Mouse (Mus musculus): ENCODE data around the gene Rps6ka5. TPM values are rescaled to one million over a fixed set of nuclear protein-coding genes. Genes with fewer than 3 reads are reported as not detected.

The Rps6ka5 gene
- polyA plus RNA-seq, 1 experiment from 2014 or later, result 5.8 TPM

GRCm38 (mm10) chr12:100724606-100725457 lies 2.0 kb downstream of the Rps6ka5 start:
- peak; percentile 99 for ATAC-seq (ENCODE audit: insufficient number of reproducible peaks, insufficient read depth, low FRiP score, low read depth)
- Histone ChIP-seq H3K4me3 (ENCODE audit: control insufficient read depth in 1 of 2, insufficient read depth in 1 of 2, low read depth in 1 of 2, low read length in 2 of 2) (peak overlapping the region; percentile 54 to 95), H3K4me2 (ENCODE audit: low read length) (peak overlapping the region; percentile 75), H3K9ac (ENCODE audit: low read length) (peak overlapping the region; percentile 67), H3K27ac (replicated peaks in 1 of 2; ENCODE audit: control insufficient read depth in 1 of 2, insufficient read depth in 1 of 2, low read depth in 2 of 2, low read length in 2 of 2) (peak overlapping the region; percentile 90 to 99), H3K27me3 (ENCODE audit: control insufficient read depth, insufficient read depth, low read length) (no peaks in the 10 kb centered on the region), H3K9me3 (ENCODE audit: control insufficient read depth, low read length) (no peaks in the 10 kb centered on the region), H3K36me3 (ENCODE audit: control insufficient read depth, insufficient read depth, low read length) (no peaks in the 10 kb centered on the region), H3K4me1 (ENCODE audit: control insufficient read depth in 2 of 2, insufficient read depth in 2 of 2, low read length in 2 of 2) (peaks cover 0 to 10% of the 10 kb centered on the region in 2 experiments; a peak in 3 of 4 replicates)
- under 1% methylated on average over 82 of the region's 85 CpGs for WGBS

- Histone ChIP-seq H3K36me3 (ENCODE audit: control insufficient read depth, insufficient read depth, low read length) (no peaks in the 10 kb centered on the region), H3K9ac (ENCODE audit: low read length) (peak overlapping the region; percentile 67), H3K4me1 (ENCODE audit: control insufficient read depth in 2 of 2, insufficient read depth in 2 of 2, low read length in 2 of 2) (peaks cover 0 to 10% of the 10 kb centered on the region in 2 experiments; a peak in 3 of 4 replicates), H3K27me3 (ENCODE audit: control insufficient read depth, insufficient read depth, low read length) (no peaks in the 10 kb centered on the region), H3K4me2 (ENCODE audit: low read length) (peak overlapping the region; percentile 75), H3K9me3 (ENCODE audit: control insufficient read depth, low read length) (no peaks in the 10 kb centered on the region), H3K27ac (replicated peaks in 1 of 2; ENCODE audit: control insufficient read depth in 1 of 2, insufficient read depth in 1 of 2, low read depth in 2 of 2, low read length in 2 of 2) (peak overlapping the region; percentile 17 to 90; a peak in 3 of 4 replicates), H3K4me3 (ENCODE audit: control insufficient read depth in 1 of 2, insufficient read depth in 1 of 2, low read depth in 1 of 2, low read length in 2 of 2) (peak overlapping the region; percentile 54 to 95)
- no peak for ATAC-seq (ENCODE audit: insufficient number of reproducible peaks, insufficient read depth, low FRiP score, low read depth)
- WGBS, result 0% methylated on average over 8 of the region's 8 CpGs
Measured at GRCm38 (mm10) chr12:100724182-100724581, 2.6 kb downstream of the Rps6ka5 start.

- no peak for ATAC-seq (ENCODE audit: insufficient number of reproducible peaks, insufficient read depth, low FRiP score, low read depth)
- Histone ChIP-seq H3K9me3 (ENCODE audit: control insufficient read depth, low read length) (no peaks in the 10 kb centered on the region), H3K27ac (replicated peaks in 1 of 2; ENCODE audit: control insufficient read depth in 1 of 2, insufficient read depth in 1 of 2, low read depth in 2 of 2, low read length in 2 of 2) (no peak overlapping the region), H3K4me3 (ENCODE audit: control insufficient read depth in 1 of 2, insufficient read depth in 1 of 2, low read depth in 1 of 2, low read length in 2 of 2) (no peak overlapping the region), H3K4me2 (ENCODE audit: low read length) (no peak overlapping the region), H3K36me3 (ENCODE audit: control insufficient read depth, insufficient read depth, low read length) (no peaks in the 10 kb centered on the region), H3K9ac (ENCODE audit: low read length) (no peak overlapping the region), H3K27me3 (ENCODE audit: control insufficient read depth, insufficient read depth, low read length) (no peaks in the 10 kb centered on the region), H3K4me1 (ENCODE audit: control insufficient read depth in 2 of 2, insufficient read depth in 2 of 2, low read length in 2 of 2) (peaks cover 2 to 22% of the 10 kb centered on the region in 2 experiments; a peak in 3 of 4 replicates)
- WGBS, result 63% methylated on average over 3 of the region's 3 CpGs
Measured at GRCm38 (mm10) chr12:100720801-100721200, 6.0 kb downstream of the Rps6ka5 start.

GRCm38 (mm10) chr12:100717446-100717845 lies 9.3 kb downstream of the Rps6ka5 start:
- H3K36me3 ChIP-seq (ENCODE audit: control insufficient read depth, insufficient read depth, low read length), result no peaks in the 10 kb centered on the region
- peaks cover 2 to 12% of the 10 kb centered on the region in 2 experiments; a peak in 2 of 4 replicates for H3K4me1 ChIP-seq (ENCODE audit: control insufficient read depth in 2 of 2, insufficient read depth in 2 of 2, low read length in 2 of 2)
- H3K27me3 ChIP-seq (ENCODE audit: control insufficient read depth, insufficient read depth, low read length), result no peaks in the 10 kb centered on the region
- H3K4me2 ChIP-seq (ENCODE audit: low read length), result no peak overlapping the region
- ATAC-seq (ENCODE audit: insufficient number of reproducible peaks, insufficient read depth, low FRiP score, low read depth), result no peak
- H3K9ac ChIP-seq (ENCODE audit: low read length), result no peak overlapping the region
- H3K27ac ChIP-seq (replicated peaks in 1 of 2; ENCODE audit: control insufficient read depth in 1 of 2, insufficient read depth in 1 of 2, low read depth in 2 of 2, low read length in 2 of 2), result no peak overlapping the region
- H3K9me3 ChIP-seq (ENCODE audit: control insufficient read depth, low read length), result no peaks in the 10 kb centered on the region
- H3K4me3 ChIP-seq (ENCODE audit: control insufficient read depth in 1 of 2, insufficient read depth in 1 of 2, low read depth in 1 of 2, low read length in 2 of 2), result no peak overlapping the region

GRCm38 (mm10) chr12:100716969-100717368 lies 9.8 kb downstream of the Rps6ka5 start:
- no peak overlapping the region for H3K27ac ChIP-seq (replicated peaks in 1 of 2; ENCODE audit: control insufficient read depth in 1 of 2, insufficient read depth in 1 of 2, low read depth in 2 of 2, low read length in 2 of 2)
- H3K9me3 ChIP-seq (ENCODE audit: control insufficient read depth, low read length), result no peaks in the 10 kb centered on the region
- H3K36me3 ChIP-seq (ENCODE audit: control insufficient read depth, insufficient read depth, low read length), result no peaks in the 10 kb centered on the region
- no peak overlapping the region for H3K4me2 ChIP-seq (ENCODE audit: low read length)
- ATAC-seq (ENCODE audit: insufficient number of reproducible peaks, insufficient read depth, low FRiP score, low read depth), result no peak
- no peak overlapping the region for H3K4me3 ChIP-seq (ENCODE audit: control insufficient read depth in 1 of 2, insufficient read depth in 1 of 2, low read depth in 1 of 2, low read length in 2 of 2)
- 26% methylated on average over 4 of the region's 4 CpGs for WGBS
- no peaks in the 10 kb centered on the region for H3K27me3 ChIP-seq (ENCODE audit: control insufficient read depth, insufficient read depth, low read length)
- H3K4me1 ChIP-seq (ENCODE audit: control insufficient read depth in 2 of 2, insufficient read depth in 2 of 2, low read length in 2 of 2), result peaks cover 2 to 12% of the 10 kb centered on the region in 2 experiments; a peak in 3 of 4 replicates
- H3K9ac ChIP-seq (ENCODE audit: low read length), result no peak overlapping the region

- Histone ChIP-seq H3K36me3 (ENCODE audit: control insufficient read depth, insufficient read depth, low read length) (no peaks in the 10 kb centered on the region), H3K4me2 (ENCODE audit: low read length) (no peak overlapping the region), H3K4me3 (ENCODE audit: control insufficient read depth in 1 of 2, insufficient read depth in 1 of 2, low read depth in 1 of 2, low read length in 2 of 2) (no peak overlapping the region), H3K9ac (ENCODE audit: low read length) (no peak overlapping the region), H3K4me1 (ENCODE audit: control insufficient read depth in 2 of 2, insufficient read depth in 2 of 2, low read length in 2 of 2) (peaks cover 2 to 20% of the 10 kb centered on the region in 2 experiments; a peak in 3 of 4 replicates), H3K27me3 (ENCODE audit: control insufficient read depth, insufficient read depth, low read length) (no peaks in the 10 kb centered on the region), H3K9me3 (ENCODE audit: control insufficient read depth, low read length) (no peaks in the 10 kb centered on the region), H3K27ac (replicated peaks in 1 of 2; ENCODE audit: control insufficient read depth in 1 of 2, insufficient read depth in 1 of 2, low read depth in 2 of 2, low read length in 2 of 2) (no peak overlapping the region)
- no peak for ATAC-seq (ENCODE audit: insufficient number of reproducible peaks, insufficient read depth, low FRiP score, low read depth)
- WGBS, result 53% methylated on average over 5 of the region's 5 CpGs
Measured at GRCm38 (mm10) chr12:100711819-100712218, 15.0 kb downstream of the Rps6ka5 start.

- no peaks in the 10 kb centered on the region for H3K27me3 ChIP-seq (ENCODE audit: control insufficient read depth, insufficient read depth, low read length)
- no peak for ATAC-seq (ENCODE audit: insufficient number of reproducible peaks, insufficient read depth, low FRiP score, low read depth)
- 0 out of 2 replicates have a peak overlapping the region, but pooled peaks have one; percentile 3 for H3K4me2 ChIP-seq (ENCODE audit: low read length)
- 57% methylated on average over 10 of the region's 10 CpGs for WGBS
- H3K27ac ChIP-seq (replicated peaks in 1 of 2; ENCODE audit: control insufficient read depth in 1 of 2, insufficient read depth in 1 of 2, low read depth in 2 of 2, low read length in 2 of 2), result peak overlapping the region in 1 of 2 experiments; percentile 43; a peak in 1 of 4 replicates
- no peak overlapping the region for H3K4me3 ChIP-seq (ENCODE audit: control insufficient read depth in 1 of 2, insufficient read depth in 1 of 2, low read depth in 1 of 2, low read length in 2 of 2)
- H3K9me3 ChIP-seq (ENCODE audit: control insufficient read depth, low read length), result no peaks in the 10 kb centered on the region
- H3K4me1 ChIP-seq (ENCODE audit: control insufficient read depth in 2 of 2, insufficient read depth in 2 of 2, low read length in 2 of 2), result peaks cover 0 to 14% of the 10 kb centered on the region in 2 experiments; a peak in 3 of 4 replicates
- H3K9ac ChIP-seq (ENCODE audit: low read length), result no peak overlapping the region; the same call in 1 of the 2 replicates
- H3K36me3 ChIP-seq (ENCODE audit: control insufficient read depth, insufficient read depth, low read length), result no peaks in the 10 kb centered on the region
Measured at GRCm38 (mm10) chr12:100711116-100711691, 15.6 kb downstream of the Rps6ka5 start.

Measured in heart, embryonic 14.5 days (tissue).